Mouse (Mus musculus) hindbrain, embryonic 15.5 days (tissue): Measurements from ENCODE around the gene P4ha2. TPM values are rescaled to one million over a fixed set of nuclear protein-coding genes. Genes with fewer than 3 reads are reported as not detected.

Experiments
- ATAC-seq: fragments of 200-750 bp; cut with Nextera tagmentation; 2 replicates; pipeline ENCODE4 v1.8.0; 2017; ENCODE audit warnings: low read depth, moderate number of reproducible peaks, moderate TSS enrichment; ENCODE audit not compliant: low FRiP score
- H3K27ac ChIP-seq: fragments of 300-500 bp; sonication (generic); replicated peaks from 2 replicates; pipeline ENCODE4 v1.5.1; 2015; ENCODE audit warnings: mild to moderate bottlenecking, inconsistent platforms
- H3K27me3 ChIP-seq: fragments of 300-500 bp; sonication (generic); 2 replicates; pipeline ENCODE4 v1.6.1; 2015; ENCODE audit warnings: control low read depth, inconsistent platforms
- H3K36me3 ChIP-seq: fragments of 300-500 bp; sonication (generic); 2 replicates; pipeline ENCODE4 v1.6.1; 2015; ENCODE audit warnings: control low read depth, inconsistent platforms
- H3K4me1 ChIP-seq: fragments of 300-500 bp; sonication (generic); replicated peaks from 2 replicates; pipeline ENCODE4 v1.6.1; 2015; ENCODE audit warnings: control low read depth, inconsistent platforms
- H3K4me2 ChIP-seq: fragments of 300-500 bp; sonication (generic); 2 replicates; pipeline ENCODE4 v1.6.1; 2015; ENCODE audit warnings: moderate library complexity, mild to moderate bottlenecking, inconsistent platforms
- H3K4me3 ChIP-seq: fragments of 300-500 bp; sonication (generic); 2 replicates; pipeline ENCODE4 v1.5.1; 2015; ENCODE audit warnings: mild to moderate bottlenecking, inconsistent platforms
- H3K9ac ChIP-seq: fragments of 300-500 bp; sonication (generic); 2 replicates; pipeline ENCODE4 v1.6.1; 2015; ENCODE audit warnings: inconsistent platforms
- H3K9me3 ChIP-seq: fragments of 300-500 bp; sonication (generic); 2 replicates; pipeline ENCODE4 v1.6.1; 2016; ENCODE audit warnings: control low read depth, inconsistent platforms
- WGBS: fragments of 180-500 bp; shearing (Covaris S2); methylation state at CpG from one replicate; pipeline ENCODE4 v1.1.7; 2015; 5-methylcytosine and 5-hydroxymethylcytosine counted together
- polyA plus RNA-seq: library from polyadenylated mRNA; unstranded; fragments of >200 nt; fragmentation: Nextera tagmentation; extraction: Ambion mirVana; gene quantifications from 2 replicates; pipeline ENCODE4 v1.2.1, GENCODE M21; 2015

The P4ha2 gene
- polyA plus RNA-seq, 1 experiment from 2014 or later, result 9.2 TPM

DNA sequence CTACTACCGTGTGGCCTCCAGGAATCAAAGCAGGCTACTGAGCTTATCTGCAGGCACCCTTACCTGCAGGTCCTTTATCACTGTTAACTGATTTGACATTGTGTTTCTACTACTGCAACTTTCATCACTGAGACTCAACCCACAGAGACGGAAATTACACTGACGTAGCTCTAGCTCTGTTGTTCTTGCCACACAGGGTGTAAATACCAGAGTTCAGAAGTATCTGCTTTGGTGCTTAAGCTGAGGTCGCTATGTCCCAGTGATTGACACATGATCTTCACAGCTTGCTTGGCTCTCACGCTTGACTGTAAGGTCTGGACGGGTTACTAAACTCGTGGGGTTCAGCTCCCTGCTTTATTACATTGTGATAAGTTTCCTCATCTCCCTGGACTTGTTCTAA lies 51.2 kb downstream of the P4ha2 start:
- no peaks in the 10 kb centered on the region for H3K36me3 ChIP-seq
- 72% methylated on average over 7 of the region's 7 CpGs for WGBS
- H3K9me3 ChIP-seq, result no peaks in the 10 kb centered on the region
- H3K27me3 ChIP-seq, result no peaks in the 10 kb centered on the region
- no peak for ATAC-seq
- H3K4me3 ChIP-seq, result no peak overlapping the region
- no peaks in the 10 kb centered on the region for H3K4me1 ChIP-seq
- no peak overlapping the region for H3K4me2 ChIP-seq
- H3K27ac ChIP-seq, result no peak overlapping the region
- no peak overlapping the region for H3K9ac ChIP-seq

DNA sequence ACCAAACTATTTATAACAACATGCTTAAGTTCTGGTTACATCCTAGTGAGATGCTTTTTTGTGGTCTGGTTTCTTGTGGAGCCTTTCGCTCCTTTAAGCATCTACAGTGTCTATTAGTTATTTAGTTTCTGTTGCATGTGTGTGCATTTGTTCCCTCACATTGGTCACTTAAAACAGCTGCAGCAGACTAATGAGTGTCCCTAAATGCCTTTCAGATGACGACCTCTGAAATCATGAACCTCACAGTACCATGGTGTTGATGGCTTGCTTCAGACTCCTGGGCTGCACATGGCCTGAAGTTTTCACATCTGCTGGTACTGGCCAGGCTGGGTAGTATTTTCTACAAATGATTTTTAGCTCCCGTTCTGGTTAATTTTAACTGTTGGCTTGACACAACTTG lies 53.1 kb downstream of the P4ha2 start:
- WGBS, result 87% methylated on average over 3 of the region's 3 CpGs
- Histone ChIP-seq H3K36me3 (no peaks in the 10 kb centered on the region), H3K9ac (no peak overlapping the region), H3K27ac (no peak overlapping the region), H3K4me3 (no peak overlapping the region), H3K9me3 (no peaks in the 10 kb centered on the region), H3K4me2 (no peak overlapping the region), H3K27me3 (no peaks in the 10 kb centered on the region), H3K4me1 (no peaks in the 10 kb centered on the region)
- ATAC-seq, result no peak

DNA sequence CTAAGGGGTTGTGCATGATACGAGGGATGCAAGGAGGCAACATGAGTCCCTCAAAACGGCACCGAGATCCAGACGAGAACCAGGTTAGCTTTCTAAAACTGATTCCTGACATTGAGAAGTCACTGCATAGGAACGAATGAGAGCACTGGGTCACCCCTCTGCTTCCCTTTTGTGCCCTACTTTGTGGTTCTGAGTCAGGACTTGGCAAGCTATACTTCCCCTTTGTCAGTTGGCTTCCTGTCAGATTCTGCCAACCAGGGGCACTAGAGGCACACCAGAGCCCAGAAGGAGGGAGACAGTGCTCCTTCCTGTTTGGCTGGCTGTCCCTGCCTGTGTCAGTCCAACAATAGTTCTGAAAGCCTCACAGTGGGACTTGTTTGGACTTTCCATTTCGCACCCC lies 56.0 kb downstream of the P4ha2 start:
- 77% methylated on average over 6 of the region's 6 CpGs for WGBS

DNA sequence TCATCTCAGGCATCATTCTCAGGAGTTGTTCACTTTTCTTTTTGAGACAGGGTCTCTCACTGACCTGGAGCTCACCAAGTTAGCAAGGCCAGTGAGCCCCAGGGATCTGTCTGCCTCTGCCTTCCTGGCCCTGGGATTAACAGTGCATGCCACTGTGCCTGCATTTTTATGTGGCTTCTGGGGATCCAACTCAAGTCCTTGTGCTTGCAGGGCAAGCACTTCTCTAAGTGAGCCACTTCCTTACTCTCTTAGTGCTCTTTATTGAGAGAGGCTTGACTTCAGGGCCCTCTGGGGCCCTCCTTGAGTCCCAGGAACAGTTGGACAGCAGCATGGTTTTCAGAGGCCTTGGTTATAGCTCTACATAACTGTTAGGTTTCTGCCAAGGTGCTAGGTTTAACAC lies 56.6 kb downstream of the P4ha2 start:
- Histone ChIP-seq H3K36me3 (no peaks in the 10 kb centered on the region), H3K4me1 (no peaks in the 10 kb centered on the region), H3K4me3 (no peak overlapping the region), H3K4me2 (no peak overlapping the region), H3K9ac (no peak overlapping the region), H3K27ac (no peak overlapping the region), H3K27me3 (no peaks in the 10 kb centered on the region), H3K9me3 (no peaks in the 10 kb centered on the region)
- ATAC-seq, result no peak

More for the DNA sequence above, 56.0 kb downstream of the P4ha2 start:
- H3K4me1 ChIP-seq, result no peaks in the 10 kb centered on the region
- H3K4me2 ChIP-seq, result no peak overlapping the region
- ATAC-seq, result no peak
- H3K36me3 ChIP-seq, result no peaks in the 10 kb centered on the region
- H3K4me3 ChIP-seq, result no peak overlapping the region
- no peaks in the 10 kb centered on the region for H3K9me3 ChIP-seq
- H3K27ac ChIP-seq, result no peak overlapping the region
- no peaks in the 10 kb centered on the region for H3K27me3 ChIP-seq
- H3K9ac ChIP-seq, result no peak overlapping the region

DNA sequence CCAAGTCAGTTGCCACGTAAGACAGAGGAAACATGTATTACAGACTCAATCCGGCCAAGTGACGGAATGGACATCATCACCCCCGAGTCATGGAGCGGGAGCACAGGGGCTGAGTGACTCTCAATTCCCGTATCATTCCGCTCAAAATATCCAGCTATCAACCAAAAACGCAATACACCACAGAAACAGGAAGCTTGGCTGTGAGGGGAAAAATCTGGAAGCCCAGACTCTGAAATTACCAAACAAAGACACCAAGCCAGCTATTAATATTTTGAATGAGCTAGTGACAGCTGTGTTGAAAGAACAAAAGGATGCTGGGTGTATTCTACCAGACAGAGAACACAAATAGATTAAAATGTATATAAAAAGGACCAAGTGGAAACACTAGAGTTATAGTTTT lies 57.7 kb downstream of the P4ha2 start:
- ATAC-seq, result no peak
- Histone ChIP-seq H3K9me3 (no peaks in the 10 kb centered on the region), H3K4me3 (no peak overlapping the region), H3K9ac (no peak overlapping the region), H3K27me3 (no peaks in the 10 kb centered on the region), H3K4me1 (no peaks in the 10 kb centered on the region), H3K27ac (no peak overlapping the region), H3K4me2 (no peak overlapping the region), H3K36me3 (no peaks in the 10 kb centered on the region)
- 93% methylated on average over 8 of the region's 8 CpGs for WGBS

DNA sequence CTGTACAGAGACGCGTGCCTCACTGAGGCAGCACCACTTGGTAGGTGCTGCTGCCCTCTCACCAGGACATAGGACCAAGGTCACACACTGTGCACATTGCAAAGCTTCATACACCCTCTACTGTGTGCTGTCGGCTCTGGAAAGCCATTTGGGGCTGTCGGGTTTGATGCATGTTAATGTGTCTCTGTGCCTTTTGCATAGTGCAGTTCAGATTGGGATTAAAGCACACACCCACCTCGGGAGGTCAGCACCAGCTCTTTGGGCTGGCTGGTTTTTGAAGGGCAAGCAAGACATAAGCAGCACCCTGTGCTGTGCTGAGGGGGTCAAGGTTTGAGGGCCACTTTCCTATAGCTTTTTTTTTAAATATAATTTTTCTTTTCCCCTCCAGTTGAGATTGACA lies 60.5 kb downstream of the P4ha2 start:
- H3K27me3 ChIP-seq, result no peaks in the 10 kb centered on the region

DNA sequence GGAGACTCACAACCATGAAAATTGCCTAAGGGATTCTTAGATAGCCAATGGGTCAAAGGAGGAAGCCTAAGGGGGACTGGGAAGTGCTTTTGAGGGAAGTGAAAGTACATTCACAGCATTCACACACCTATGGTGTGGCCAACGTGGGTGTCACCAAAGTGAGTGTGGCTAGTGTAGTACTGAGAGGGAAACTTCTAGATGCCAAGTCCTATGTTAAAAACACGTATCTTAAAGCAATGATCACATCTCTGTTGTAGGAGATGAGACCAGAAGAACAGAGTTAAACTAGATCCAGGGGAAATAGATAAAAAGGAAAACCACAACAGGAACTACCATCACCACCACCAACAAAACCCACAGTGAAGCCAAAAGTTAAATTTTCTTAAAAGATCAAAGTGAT lies 61.0 kb downstream of the P4ha2 start:
- H3K27ac ChIP-seq, result no peak overlapping the region
- H3K27me3 ChIP-seq, result no peaks in the 10 kb centered on the region
- no peak overlapping the region for H3K9ac ChIP-seq
- no peak overlapping the region for H3K4me3 ChIP-seq
- no peaks in the 10 kb centered on the region for H3K9me3 ChIP-seq
- no peak for ATAC-seq
- 62% methylated on average over 2 of the region's 2 CpGs for WGBS
- H3K36me3 ChIP-seq, result no peaks in the 10 kb centered on the region
- H3K4me2 ChIP-seq, result no peak overlapping the region
- no peaks in the 10 kb centered on the region for H3K4me1 ChIP-seq

More for the DNA sequence above, 60.5 kb downstream of the P4ha2 start:
- H3K9ac ChIP-seq, result no peak overlapping the region
- ATAC-seq, result no peak
- H3K4me1 ChIP-seq, result no peaks in the 10 kb centered on the region
- no peak overlapping the region for H3K4me3 ChIP-seq
- H3K36me3 ChIP-seq, result no peaks in the 10 kb centered on the region
- WGBS, result 79% methylated on average over 5 of the region's 5 CpGs
- no peaks in the 10 kb centered on the region for H3K9me3 ChIP-seq
- no peak overlapping the region for H3K4me2 ChIP-seq
- H3K27ac ChIP-seq, result no peak overlapping the region

DNA sequence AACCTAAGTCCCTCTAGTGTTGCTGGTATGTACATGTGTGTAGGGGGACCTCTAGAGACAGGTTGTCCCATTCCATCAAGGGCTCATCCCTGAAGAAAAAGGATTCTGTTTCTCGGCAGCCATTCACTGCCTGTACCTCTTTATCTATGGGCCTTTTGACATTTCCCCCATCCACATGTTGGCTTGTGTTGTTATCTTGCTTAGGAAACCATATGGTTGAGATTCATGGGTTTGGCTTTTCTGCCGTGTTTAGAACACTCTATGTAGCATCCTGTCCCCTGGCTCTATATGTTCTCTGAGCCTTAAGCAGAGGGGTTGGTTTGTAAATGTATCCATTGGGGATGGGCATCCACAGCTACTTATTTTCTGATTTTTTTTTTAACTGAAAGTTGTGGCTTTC lies 61.6 kb downstream of the P4ha2 start:
- Histone ChIP-seq H3K4me2 (no peak overlapping the region), H3K36me3 (no peaks in the 10 kb centered on the region), H3K9ac (no peak overlapping the region), H3K27ac (no peak overlapping the region), H3K9me3 (no peaks in the 10 kb centered on the region), H3K4me1 (no peaks in the 10 kb centered on the region), H3K4me3 (no peak overlapping the region), H3K27me3 (no peaks in the 10 kb centered on the region)
- no peak for ATAC-seq
- WGBS, result 89% methylated on average over 2 of the region's 2 CpGs

DNA sequence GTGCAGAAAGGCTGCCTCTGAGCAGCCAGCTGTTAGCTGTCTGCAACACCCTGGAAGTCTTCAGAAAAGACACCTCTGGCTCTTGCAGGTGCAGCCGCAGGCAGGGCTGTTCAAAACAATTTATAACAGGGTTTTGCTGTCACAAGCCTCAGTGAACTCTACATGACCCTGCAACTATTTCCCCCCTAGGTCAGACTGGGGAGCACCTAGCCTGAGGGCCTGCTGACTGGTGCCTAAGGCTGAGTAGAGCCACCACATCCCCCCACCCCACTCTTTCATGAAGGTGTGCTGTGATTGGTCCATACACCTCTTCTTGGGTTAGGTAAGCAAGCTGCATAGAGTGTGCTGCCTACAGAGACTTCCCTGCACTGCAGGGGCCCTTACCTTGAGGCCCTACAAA lies 63.1 kb downstream of the P4ha2 start:
- H3K4me3 ChIP-seq, result no peak overlapping the region
- H3K36me3 ChIP-seq, result no peaks in the 10 kb centered on the region
- no peak overlapping the region for H3K27ac ChIP-seq
- no peaks in the 10 kb centered on the region for H3K9me3 ChIP-seq
- H3K4me2 ChIP-seq, result no peak overlapping the region
- H3K9ac ChIP-seq, result no peak overlapping the region
- 77% methylated on average over 1 of the region's 1 CpGs for WGBS
- no peaks in the 10 kb centered on the region for H3K4me1 ChIP-seq
- no peaks in the 10 kb centered on the region for H3K27me3 ChIP-seq
- no peak for ATAC-seq

DNA sequence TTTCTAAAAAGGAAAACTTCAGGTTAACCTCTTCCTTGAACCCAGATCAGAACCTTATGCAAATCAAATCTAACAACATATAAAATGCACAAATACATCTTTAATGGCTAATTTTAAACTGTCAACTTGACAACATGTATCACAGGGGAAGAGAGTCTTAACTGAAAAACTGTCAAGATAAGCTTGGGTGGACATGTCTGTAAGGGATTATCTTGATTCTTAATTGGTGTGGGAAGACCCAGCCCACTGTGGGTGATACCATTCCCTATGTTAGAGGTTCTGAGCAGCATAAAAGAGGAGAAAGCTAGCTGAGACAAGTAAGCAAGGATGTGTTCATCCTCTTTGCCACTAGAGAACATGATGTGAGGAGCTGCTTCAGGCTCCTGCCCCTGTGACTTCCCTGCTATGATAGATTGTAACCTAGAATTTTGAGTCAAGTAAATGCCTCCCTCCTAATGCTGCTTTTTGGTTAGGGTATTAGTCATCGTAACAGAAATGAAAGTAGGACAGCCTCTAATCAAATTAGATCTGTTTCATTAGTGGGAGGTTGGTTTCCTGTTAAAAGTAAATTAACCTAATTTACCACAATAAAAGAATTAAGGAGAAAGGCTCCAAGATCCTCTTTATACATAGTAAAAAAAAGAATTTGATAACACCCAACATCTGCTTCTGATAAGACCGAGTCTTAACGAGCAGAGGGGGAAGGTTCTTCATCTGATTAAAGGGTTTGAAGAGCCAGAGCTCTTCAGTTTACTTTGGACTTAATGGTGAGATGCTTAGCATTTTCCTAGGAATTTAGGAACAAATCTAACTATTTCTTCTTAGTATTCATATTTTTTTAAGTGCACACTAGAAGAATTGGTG lies 69.8 kb downstream of the P4ha2 start:
- WGBS, result 86% methylated on average over 3 of the region's 3 CpGs

DNA sequence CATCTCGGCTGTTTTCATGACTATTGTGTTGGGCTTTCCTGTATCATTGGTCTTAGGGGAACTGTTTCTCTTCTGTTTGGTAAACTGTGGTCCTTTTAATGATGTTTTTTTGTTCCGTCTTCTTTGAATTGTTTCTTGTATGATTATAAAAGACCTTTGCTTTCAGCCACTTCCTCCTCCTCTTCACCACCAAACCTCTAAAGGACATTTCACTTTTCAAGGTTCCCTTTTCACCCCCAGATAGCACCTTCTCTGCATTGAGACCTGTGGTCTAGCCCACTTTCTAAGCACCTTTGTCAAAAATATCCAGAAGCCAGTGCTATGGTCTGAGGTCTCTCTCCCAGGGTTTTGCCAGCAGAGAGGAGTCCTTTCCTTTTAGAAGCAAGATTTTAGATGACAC lies 71.3 kb downstream of the P4ha2 start:
- 86% methylated on average over 2 of the region's 2 CpGs for WGBS
- no peak for ATAC-seq
- no peaks in the 10 kb centered on the region for H3K36me3 ChIP-seq
- no peak overlapping the region for H3K9ac ChIP-seq
- no peaks in the 10 kb centered on the region for H3K4me1 ChIP-seq
- no peak overlapping the region for H3K27ac ChIP-seq
- no peaks in the 10 kb centered on the region for H3K27me3 ChIP-seq
- H3K9me3 ChIP-seq, result no peaks in the 10 kb centered on the region
- H3K4me2 ChIP-seq, result no peak overlapping the region
- H3K4me3 ChIP-seq, result no peak overlapping the region

More for the DNA sequence above, 69.8 kb downstream of the P4ha2 start:
- no peak overlapping the region for H3K27ac ChIP-seq
- no peak overlapping the region for H3K9ac ChIP-seq
- no peak overlapping the region for H3K4me2 ChIP-seq
- no peaks in the 10 kb centered on the region for H3K4me1 ChIP-seq
- no peak for ATAC-seq
- no peaks in the 10 kb centered on the region for H3K9me3 ChIP-seq
- H3K36me3 ChIP-seq, result no peaks in the 10 kb centered on the region
- no peaks in the 10 kb centered on the region for H3K27me3 ChIP-seq
- H3K4me3 ChIP-seq, result no peak overlapping the region

DNA sequence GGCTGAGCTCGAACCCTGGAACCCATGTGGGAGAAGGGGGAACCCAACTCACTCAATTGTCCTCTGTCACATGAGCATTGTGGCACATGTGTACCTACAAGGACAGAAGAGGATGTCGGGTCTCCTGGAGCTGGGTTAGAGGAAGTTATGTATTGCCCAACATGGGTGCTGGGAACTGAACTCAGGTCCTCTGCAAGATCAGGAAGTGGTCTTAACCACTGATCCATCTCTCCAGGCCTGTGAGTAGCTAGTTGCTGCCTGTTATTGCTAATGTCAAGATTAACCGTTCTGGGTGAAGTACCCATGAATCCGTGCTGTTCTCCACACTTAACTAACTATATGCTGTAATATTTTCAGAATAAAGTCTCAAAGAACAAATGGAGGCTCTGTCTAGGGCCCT lies 74.3 kb downstream of the P4ha2 start:
- Histone ChIP-seq H3K4me2 (no peak overlapping the region), H3K27me3 (no peaks in the 10 kb centered on the region), H3K36me3 (no peaks in the 10 kb centered on the region), H3K9ac (no peak overlapping the region), H3K4me3 (no peak overlapping the region), H3K27ac (no peak overlapping the region), H3K4me1 (no peaks in the 10 kb centered on the region), H3K9me3 (no peaks in the 10 kb centered on the region)
- 92% methylated on average over 4 of the region's 4 CpGs for WGBS
- ATAC-seq, result no peak

DNA sequence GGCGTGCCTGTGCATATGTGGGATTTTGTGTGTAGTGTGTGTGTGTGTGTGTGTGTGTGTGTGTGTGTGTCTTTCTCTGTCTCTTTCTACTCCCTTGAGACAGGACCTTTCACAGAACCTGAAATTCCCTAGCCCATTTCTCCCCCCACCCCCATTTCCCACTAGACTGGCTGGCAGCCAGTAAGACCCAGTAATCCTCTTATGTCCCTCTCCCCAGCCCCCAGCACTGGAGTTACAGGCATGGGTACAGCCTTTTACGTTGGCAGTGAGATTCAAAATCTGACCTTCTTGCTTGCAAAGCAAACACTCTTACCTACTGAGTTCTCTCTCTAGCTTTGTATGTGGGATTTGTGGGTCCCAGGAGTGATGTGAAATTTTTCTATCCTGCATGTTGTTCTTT lies 75.0 kb downstream of the P4ha2 start:
- Histone ChIP-seq H3K4me3 (no peak overlapping the region), H3K4me2 (no peak overlapping the region), H3K27me3 (no peaks in the 10 kb centered on the region), H3K9ac (no peak overlapping the region), H3K4me1 (no peaks in the 10 kb centered on the region), H3K9me3 (no peaks in the 10 kb centered on the region), H3K36me3 (no peaks in the 10 kb centered on the region), H3K27ac (no peak overlapping the region)
- 75% methylated on average over 2 of the region's 2 CpGs for WGBS
- no peak for ATAC-seq
